Mouse (Mus musculus): ENCODE measurements at regions not wholly inside any gene's neighbourhood (a gene's known extent, or its start where the extent isn't known, plus 50 kb on each side); places are given as distances from the start of the nearest gene placed in this dataset.
A peak's percentile ranks its signal among the peaks of the same experiment; 100 is the strongest.
"Not testable (repeated sequence)": the region's sequence is repeated elsewhere in the genome, so short reads cannot be mapped to it uniquely, and the experiment has no call there.

DNA sequence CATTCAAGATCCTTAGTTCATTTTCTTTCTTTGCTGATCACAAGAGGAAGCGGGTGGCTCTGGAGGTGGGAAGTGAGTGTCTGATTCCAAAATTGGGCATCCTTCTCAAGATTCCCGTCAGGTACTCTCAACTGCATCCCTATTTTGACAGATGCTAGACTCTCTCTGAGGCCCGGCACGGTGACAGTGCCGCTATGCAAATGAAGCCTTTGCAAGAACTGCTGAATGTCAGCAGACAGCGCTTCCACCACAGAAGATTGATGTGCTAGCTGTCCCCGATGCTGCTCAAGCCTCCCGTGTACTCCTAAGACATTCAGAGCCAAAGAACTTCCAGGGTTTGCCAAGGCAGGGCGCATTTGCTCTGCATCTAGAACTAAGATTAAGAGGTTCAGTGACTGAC lies 50.9 kb upstream of the Cpne4 start:
- DNase-seq: no peak

DNA sequence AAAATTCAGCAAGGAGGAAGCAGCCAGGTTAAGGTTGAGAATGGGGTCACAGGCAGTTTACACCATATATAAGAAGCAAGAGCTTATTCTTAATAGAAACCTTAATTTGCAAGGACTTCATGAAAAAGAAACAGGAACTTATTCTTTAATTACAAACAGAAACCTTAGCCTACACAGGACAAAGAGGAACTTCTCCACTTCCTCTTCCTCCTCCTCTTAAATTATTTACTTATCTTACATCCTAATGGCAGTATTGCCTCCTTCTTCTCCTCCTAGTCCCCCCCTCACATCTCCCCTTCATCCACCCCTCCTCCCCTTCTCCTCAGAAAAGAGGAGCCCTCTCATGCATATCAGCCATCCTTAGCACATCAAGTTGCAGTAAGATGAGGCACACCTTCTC lies 56.4 kb upstream of the Cpne4 start:
- DNase-seq: no peak

DNA sequence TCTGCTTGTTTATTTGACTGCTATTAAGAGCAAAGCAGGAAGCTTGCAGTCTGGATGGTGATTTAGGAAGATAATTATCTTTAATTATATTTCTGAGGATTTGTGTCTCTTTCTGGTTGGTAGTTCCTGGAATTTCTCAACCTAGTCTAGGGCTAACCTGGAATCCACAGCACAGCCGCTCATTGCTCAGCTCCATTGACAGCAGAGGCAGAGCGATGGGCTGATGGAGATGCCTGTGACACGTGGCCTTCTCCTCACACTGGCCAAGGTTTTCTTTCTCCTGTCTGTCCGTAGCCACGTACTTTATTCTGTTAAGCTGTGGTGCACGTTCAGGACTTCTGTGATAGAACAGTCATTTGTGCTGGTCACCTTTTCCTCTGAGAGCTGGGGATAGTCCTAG lies 57.7 kb upstream of the Cpne4 start:
- no peak for DNase-seq

DNA sequence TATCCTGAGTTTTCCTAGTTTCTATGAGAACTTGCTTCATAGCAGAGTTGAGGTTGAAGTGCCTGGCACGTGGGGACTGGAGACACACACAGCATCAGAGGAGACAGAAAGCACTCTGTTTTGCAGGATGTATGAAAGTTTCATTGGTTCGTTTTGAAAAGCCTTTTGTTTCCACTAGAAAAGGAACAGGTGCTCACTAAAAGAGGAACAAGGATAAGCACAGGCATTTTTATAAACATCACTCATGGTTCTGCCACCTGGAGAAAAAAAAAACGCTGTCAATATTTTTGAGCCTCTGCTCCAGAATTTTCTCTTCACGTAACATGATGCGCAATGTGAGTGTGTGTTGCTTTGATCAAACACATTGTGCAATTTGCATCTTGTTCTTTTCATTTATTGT lies 64.6 kb upstream of the Cpne4 start:
- no peak for DNase-seq

DNA sequence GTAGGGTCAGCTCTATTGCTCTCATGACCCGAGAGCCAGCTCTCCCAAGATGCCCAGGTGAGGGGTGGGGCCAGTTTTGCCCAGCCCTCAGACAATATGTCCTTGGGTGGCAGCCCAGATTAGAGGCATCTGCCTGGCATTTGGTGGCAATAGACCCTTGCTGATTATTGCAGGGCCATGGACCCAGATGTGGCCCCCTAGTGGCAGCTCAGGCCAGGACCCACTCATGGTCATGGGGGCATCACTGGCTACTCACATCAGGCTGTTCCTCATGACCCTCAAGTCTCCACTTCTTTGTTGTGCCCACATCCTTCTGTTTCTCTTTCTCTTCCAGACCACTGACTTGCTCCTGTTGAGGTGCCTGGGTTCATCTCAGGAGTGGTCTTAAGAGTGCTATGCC lies 66.4 kb upstream of the Cpne4 start:
- no peak for DNase-seq

DNA sequence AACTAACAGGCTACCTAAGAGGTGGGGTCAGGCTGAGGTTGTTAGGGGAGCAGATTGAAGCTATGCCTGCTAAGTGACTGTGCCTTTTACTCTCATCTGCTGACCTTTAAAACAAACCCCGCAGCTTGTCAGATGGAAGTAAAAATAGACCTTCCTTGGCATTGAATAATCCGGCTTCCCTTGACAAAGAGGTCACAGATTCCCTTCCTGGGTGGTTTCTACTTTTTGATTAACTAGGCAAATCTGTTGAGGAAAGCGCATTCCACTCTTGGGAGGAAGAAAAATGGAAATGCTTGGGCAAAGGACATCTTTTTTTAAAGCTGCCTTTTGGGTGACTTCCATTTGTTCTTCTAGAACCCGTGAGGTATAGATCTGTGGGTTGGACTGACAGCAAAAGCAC lies 72.3 kb upstream of the Cpne4 start:
- DNase-seq: no peak

DNA sequence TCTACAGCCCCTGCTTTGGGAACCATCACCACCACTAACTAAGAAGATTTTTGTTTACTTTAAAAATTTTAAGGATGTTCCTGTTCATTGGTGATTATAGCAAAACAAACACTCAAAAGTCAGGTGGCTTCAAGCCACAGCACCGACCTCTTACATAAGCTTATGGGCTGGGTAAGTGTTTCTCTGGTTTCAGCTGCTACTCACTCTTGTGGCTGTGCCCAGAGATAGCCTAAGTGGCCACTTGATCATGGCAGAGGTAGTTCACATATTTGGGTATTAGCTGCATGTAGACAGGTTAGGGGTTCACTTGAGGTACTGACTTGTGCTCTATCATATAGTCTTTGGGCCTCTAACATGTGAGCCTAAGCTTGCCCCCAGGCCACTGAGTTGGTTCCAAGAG lies 79.8 kb upstream of the Cpne4 start:
- no peak for DNase-seq

DNA sequence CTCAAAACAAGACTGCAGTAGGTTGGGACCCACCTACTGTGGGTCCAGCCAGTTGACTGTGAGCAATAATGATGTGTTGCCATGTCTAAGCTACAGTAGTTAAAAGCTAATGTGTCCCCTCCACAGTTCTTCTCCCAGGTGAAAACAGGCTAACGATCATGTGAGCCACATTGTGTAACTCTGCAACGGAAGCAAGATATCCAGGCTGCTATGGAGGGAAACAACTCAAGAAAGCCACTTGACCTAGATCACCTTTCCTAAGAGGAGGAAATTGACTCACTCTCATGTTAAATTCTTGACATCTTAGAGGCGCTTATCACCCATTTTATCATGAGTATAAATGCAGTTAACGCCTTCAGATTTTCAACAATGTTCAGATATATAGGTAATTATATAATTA lies 83.4 kb upstream of the Cpne4 start:
- no peak for DNase-seq

DNA sequence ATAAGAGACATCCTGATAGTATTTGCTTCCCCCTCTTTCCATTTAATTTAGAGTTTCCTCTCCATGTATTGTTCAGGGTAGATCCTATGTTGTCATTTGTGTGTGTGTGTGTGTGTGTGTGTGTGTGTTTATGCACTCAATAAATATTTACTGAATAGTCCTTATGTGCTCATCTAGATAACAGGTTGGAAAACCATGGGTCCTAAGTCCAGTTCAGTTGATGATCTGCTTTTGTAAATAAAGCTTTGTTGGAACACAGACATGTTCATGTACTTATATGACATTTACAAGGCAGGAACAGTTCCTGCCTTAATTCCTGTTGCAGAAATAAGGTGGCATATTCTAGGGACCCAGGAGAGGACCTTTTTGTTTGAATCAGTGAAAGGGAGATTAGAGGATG lies 87.0 kb upstream of the Cpne4 start:
- no peak for DNase-seq

DNA sequence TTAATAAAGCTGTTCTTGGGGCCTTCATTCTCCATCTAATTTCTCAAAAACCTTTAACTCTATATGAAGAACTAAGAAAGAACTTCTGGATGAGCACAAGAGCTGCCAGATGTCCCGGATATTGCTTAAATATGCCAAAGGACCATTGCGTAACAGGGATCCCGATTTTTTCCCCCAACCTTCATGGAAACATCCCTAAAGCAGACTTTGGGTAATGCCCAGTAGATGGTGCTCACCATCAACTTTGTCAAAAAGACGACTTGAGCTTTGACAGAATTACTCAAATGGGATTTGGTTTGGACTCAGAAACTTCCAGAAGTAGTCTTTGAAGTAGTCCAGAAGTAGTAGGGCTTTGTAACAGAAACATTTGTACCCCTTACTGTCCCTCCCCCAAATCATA lies 89.5 kb upstream of the Cpne4 start:
- DNase-seq: no peak

DNA sequence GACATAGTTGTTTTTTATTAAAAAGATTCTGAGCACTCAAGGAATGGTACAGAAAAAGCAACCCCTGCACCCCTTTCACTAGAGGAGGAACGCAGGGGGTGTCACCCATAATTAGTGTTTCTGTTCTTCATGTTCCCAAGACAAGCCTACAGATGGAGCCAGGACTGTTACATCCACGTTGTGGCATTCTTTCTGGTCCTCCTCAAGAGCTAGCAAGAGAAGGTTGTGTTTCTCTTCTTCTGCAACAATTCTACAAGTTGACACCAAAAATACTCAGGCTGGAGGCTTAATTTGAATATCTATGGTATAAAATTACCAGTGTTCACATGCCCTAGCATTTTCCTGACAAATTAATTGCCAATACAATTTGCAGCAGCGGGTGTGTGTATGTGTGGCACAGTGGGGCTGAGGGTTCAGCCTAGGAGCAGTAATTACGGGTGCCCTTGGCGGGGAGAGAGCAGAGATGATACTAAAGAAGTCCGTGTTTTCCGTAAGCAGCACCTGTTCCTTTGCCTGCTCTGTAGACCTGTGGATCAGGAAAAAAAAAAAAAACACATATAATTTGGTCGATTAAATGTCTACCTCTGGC lies 98.4 kb upstream of the Cpne4 start:
- DNase-seq: no peak

DNA sequence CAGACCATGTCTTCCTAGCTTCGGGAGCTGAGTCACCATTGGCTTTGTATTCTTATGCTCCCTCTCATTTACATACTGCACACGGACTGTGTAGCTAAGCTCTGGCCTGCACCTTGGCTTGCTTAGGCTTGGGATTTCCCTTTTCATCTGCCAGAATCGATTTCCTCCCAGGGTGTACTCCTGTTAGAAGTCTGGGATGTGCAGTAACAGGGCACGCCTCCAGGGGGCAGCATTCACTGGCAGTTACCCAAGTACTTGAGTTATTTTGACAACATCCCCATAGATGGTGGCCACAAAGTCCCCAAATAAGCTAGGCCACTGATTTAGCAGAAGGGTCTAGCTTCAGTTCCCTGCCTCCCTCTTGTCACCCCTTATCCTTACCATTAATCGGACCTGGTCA lies 102.2 kb upstream of the Cpne4 start:
- no peak for DNase-seq

DNA sequence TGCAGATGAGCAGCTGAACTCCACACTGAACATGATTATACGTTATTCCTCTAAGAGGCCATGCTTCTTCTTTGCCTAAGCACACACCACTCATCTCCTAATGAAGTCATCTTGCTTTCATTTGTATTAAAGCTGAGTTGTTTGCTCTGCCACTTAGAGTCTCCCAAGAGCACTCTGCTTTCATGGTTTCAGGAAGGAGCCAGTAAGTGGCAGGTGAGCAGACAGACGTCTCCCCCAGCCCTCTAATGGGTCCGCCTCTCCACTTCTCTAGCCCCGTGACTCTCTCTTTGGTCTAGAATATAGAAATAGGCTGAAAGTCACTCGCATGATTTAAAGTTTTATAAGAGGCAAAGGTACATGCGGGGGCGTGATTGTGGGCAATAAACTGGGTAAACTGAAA lies 103.8 kb upstream of the Cpne4 start:
- DNase-seq: no peak

DNA sequence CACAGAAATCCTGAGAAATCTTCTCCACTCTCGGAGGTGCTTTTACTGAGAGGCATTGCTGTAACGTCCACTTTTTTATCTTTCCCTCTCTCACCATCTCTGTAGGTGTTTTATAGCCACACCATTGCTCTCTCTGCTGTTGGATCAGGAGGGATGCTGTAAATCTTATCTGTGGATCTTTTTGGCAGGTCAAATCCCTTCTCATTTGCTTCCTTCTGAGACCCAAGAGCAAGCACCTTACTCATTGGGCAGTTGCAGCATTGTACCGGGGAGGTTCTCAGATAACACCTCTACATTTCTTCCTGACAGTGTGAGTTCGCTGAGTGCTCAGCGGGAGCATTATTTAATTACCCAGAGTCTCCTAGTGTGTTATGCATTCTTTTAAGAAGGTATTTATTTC lies 75.5 kb upstream of the Acpp start:
- no peak for DNase-seq

DNA sequence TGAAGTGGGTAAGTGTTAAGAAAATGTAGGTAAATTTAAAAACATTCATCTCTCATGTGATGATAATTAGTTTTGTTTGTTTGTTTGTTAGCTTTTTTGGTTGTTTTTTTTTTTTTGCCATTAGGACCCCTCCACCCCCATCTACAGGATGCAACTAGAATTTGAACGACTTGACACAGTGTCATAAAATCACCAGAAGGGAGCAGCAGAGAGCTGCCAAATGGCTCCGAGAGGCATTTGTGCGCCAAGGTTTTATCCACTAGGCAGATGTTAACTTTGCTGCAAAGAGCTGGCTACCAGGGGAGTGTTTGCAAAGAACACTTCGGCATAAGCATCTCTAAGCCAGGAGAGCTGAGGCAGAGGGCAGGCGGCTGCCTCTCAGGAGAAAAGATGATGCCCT lies 72.7 kb upstream of the Acpp start:
- DNase-seq: no peak

DNA sequence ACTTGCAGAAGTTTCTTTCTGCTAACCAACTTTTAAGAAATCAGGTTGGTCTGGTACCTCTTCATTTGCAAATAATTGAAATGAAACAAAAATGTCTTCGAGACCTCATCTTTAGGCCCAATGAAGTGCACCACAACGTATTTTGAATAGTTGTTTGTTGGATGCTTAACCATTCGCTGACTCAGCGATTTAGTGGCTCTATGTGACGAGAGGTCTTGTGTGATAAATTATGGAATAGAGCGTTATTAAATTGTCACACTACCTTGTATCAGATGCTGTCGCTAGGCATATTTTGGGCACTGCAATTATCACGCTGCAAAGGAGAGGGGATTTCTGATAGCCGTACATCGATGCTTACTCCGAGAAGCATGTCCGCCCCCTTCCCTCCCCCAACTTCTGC lies 71.8 kb upstream of the Acpp start:
- DNase-seq: no peak

DNA sequence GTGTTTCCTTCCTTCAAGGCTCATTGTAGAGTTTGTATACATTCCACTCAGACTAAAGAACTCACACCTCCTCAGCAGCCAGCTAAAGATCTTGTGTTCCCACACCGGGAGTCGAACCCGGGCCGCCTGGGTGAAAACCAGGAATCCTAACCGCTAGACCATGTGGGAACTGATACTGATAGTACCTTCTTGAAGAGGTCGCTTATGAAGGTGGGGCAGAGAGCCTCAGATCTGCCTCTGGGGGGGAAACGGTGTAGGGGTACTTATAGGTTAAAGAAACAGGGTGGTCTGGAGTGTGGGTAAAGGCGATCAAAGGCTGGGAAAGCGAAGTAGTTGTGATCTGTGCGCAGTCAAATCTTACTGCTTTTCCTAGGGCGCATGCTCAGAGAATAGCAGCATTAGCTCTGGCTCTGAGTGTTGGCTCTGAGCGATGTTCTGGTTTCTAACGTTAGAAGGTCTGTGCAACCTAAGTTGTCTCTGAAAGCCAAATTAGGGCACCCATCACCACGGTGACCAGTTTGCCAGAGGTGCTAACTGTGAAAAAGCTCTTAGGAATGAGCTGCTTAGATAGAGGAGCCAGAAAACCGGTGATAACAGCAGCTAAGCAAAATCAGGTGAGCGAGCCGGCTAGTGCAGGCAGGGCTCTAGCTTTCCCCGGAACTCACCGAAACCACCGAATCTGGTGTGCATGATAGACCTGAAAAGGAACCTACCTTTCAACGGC lies 71.2 kb upstream of the Acpp start:
- peak; percentile 18 for DNase-seq

DNA sequence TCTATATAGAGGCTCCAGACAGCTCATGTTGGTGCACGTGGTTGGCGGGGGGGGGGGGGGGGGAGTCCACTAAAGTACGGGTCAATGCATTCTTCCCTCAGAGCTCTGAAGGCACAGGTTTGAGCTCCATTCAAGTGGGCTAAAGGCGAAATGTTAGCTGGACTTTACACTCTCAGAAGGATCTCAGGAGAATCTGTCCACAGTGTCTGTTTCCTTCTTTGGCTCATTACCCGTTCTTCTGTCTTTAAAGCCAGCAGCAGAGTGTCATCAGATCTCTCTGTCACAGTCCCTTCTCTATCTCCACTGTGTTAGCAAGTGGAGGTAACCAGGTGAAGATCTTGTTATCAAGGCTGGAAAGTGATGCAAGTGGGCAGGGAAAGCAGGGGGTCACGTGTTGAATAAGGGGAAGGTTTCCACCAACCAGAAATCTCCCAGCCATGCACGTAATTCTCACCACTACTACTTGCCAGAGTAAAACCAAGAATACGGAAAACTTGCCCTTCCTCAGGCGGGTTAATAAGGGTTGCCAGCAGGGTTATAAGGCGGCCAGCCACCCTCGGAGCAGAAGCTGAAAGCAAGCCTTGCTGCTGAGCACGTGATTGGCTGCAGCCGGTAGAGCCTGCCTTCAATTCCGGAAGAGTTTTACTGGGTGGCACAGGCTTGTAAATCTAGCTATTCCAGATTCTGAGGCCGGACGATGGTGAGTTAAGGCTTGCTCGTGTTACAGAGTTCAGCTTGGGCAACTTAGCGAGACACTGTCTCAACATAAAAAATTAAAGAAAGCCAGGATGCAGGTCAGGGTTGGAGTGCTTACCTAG lies 70.2 kb upstream of the Acpp start:
- no peak for DNase-seq

DNA sequence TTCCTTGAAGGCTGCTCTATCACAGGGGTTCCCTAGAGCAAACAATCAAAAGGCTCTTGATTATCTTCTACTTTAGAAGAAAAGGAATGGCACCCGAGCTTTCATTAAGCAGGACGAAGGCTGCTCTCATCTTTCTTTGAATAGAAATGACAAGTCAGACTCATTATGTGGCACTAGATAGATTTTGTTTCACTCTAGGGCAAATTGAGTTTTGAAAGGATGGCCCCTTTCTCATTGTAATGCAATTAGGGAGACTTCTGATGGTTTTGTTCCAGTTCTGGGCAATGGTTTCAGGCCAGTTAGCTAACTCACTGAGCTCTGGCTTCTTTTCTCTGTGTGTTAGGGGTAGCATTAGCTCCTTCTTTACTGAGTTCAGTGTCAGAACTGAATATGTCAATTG lies 69.5 kb upstream of the Acpp start:
- no peak for DNase-seq

DNA sequence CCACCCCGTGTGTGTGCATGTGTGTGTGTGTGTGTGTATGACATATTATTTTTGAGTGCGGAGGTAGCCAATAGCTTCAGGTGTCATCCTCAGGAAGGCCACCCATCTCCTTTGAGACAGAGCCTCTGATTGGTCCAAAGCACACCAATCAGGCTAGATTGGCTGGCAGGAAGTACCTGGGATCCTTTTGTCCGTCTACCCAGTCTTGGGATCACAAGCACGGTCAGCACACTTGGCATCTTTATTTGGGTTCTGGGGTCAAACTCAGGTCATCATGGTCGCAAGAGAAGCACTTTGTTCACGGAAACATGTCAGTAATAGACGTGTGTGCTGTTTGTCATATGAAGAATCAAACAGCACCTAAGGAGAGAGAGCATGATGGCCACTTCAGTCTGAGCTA lies 68.9 kb upstream of the Acpp start:
- DNase-seq: no peak

DNA sequence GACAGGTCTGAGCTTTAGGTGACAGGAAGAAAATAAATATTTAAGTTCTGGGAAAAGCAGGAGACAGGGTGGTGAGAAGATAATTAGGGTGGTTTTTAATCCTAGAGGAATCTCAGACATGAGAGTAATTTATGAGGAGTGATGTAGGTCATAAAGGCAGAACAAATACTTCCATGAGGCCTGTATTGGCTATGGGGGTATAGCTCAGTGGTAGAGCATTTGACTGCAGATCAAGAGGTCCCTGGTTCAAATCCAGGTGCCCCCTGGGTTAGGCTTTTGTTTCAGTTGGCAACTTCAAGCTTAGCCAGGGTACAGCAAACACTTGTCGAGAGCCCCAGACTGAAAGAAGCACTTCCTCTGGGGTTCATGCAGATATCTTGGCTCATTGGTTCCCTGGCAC lies 66.3 kb upstream of the Acpp start:
- no peak for DNase-seq

DNA sequence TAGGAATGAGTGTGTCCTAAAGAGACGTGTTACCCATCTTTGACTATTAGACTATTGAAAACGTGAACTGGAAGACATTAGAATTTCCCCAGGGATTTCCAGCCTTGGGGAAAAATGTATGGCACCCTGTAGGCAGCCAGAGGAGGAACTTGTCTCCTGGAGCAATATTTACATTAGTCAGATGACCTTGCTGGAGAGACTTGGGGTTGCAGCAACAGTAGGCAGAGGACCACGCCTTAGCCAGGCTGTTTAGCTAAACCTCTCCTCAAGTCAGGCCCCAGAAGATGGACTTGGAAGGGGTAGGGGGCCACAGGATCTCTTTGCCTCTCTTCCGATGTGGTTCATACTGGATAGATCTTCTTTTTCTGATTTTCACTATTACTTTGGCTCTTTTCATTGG lies 64.1 kb upstream of the Acpp start:
- DNase-seq: no peak

DNA sequence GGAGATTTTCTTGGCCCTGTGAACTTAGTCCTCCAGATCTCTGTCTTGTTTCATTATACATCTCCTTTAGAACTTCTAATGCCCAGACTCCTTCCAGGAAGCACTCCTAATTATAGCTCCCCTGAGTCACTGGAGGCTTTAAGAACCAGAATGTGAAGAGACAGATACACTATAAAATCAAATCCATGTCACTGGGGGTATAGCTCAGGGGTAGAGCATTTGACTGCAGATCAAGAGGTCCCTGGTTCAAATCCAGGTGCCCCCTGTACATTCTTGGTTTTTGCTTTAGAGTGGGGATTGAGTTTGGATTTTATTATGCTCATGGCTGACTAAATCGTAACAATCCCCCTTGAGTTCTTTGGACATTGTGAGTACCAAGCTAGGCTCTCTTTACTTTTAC lies 62.4 kb upstream of the Acpp start:
- no peak for DNase-seq

DNA sequence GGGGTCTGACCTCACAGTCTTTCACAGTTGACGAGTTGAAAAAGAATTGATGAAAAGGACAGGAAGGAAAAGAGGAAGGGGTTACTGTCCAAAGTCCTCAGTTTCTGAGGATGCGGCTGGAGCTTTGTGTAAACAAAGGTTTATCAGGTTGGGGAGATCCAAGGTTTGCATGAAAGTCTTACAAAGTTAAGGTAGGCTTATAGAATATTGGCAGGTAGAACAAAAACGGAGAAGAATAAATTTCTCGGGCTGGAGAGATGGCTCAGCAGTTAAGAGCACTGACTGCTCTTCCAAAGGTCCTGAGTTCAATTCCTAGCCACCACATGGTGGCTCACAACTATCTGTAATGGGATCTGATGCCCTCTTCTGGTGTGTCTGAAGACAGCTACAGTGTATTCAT lies 60.9 kb upstream of the Acpp start:
- DNase-seq: not testable (repeated sequence)

DNA sequence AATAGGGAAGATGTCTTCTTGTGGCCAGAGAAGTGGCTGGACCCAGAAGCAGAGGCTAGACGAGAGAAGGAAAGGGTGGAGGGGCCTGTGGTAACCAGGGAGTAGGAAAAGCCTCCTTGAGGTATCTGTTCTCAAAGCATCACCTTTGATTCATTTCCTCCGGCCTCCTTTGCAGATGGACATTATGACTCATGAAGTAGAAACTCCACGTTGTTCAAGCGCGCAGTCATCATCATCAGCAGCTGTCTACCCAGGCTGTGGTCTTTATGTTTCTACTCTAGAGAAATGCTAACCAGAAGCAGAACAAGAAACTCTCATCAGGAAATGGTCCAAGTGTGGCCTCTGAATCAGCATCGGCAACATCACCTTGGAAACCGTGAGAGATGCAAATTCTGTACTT lies 50.3 kb upstream of the Acpp start:
- no peak for DNase-seq

Data from cerebellum, adult 11-12 months (tissue).